Mouse (Mus musculus): ENCODE measurements around the gene Snx29.
A peak's percentile ranks its signal among the peaks of the same experiment; 100 is the strongest.

Snx29 gene

DNA sequence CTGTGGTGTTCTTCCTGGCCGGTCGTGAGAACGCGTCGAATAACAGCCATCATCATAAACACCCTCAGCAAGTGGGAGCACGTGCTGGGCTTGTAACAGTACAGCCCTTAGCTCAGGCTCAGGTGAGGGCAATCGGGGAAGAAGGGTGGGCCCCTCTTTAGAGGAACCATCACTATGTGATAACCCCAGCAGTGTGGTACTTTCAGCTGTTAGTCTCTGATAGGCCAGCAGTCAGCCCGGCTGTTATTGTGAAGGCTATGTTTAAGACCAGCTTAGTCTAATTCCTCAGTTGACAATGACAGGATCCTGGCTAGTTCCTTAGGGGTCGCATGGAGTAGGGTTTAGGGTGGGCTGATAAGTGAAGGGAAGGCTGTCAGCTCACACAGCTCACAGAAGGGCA is 362.6 kb downstream of the Snx29 start:
- no peak for DNase-seq (ENCODE audit: low read depth, low spot score)

DNA sequence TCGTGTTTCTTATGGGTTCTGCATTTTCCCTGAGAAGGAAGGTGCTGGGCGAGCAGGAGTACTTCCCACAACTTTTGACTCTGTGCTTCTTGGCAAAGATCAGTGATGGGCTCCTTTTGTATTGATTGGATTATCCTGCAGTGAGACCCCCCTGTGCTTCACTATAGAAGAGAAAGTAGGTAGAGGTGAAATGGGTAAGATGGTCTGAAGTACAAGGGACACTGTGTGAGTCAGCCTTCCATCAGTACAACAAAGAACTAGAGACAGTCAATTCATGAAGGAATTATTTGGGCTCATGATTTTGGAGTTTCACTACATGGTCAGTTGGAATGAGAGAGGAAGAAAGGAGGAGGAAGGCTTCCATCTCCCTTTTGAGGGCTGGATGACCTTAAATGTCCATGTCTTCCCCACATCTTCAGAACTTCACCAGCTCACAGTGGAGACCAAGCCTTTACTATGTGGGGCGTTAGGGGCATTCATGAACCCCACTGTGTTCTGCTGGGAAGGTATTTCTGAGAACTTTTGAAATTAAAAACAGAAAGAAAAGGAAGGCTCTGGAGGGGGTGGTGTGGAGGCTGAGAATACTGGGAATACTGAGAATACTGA is 363.1 kb downstream of the Snx29 start:
- DNase-seq (ENCODE audit: low read depth, low spot score), result no peak

DNA sequence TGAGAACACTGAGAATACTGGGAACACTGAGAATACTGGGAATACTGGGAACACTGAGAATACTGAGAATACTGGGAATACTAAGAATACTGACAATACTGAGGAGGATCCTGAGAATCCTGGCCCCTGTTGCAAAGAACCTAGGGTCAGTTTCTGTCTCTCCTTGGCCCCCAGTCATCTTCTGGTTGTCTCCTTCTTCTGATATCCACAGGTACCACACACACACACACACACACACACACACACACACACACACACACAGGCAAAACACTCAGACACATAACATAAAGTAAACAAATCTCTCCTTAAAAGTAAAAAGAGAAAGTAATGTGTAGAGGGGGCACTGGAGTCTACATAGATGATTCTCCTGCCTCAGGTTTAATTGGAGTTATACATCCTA is 365.1 kb downstream of the Snx29 start:
- no peak for DNase-seq (ENCODE audit: low read depth, low spot score)

DNA sequence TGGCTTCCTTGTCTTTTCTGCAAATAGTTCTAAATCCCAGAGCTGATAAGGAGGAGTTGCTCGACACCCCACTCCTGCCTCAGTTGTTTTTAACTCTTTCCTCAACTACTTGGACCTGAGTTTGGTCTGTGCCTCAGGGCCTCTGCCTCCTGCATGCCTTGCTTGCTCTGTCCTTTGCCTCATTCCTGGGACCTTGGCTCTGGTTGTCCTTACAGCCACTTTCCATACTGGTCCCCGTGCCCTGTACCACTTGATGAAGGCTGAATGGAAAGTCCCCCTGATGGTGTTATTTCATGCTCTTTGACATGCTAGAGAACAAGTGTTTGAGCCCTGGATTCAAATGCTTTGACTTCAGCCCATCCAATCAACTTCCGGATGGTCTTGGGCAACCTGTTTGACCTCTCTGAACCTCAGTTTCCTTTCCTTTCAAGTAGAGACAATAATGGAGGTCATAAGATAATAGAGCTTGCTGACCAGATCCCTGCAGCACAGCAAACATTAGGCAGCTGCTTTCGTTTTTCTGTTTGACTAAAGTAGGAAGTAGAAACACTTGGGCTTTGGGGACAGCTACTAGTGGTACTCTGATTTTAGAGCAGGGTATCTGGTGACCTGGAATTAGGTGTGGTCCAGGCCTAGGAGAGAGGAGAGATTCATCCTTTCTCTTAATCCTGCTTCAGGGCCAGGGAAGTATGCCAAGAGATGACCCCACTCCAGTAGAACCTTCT is 365.7 kb downstream of the Snx29 start:
- DNase-seq (ENCODE audit: low read depth, low spot score), result no peak

DNA sequence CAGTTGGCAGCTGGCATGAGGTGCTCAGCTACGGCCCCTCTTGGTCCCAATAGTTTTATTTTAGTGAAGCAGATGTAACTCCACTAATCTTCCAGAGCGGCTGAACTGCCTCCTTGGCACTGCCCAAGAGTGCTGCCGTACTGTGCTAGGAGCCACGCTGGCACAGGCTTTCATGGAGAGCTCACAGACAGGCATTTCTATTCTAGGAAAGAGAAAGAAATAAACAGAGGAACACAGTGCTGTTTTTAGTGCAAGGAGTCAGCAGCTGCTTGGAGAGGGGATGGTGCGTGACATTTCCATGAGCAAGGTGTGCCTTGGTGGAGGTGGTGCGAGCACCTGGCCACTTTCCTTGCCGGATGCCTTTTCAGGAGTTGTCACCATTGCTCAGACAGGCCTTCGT is 367.4 kb downstream of the Snx29 start:
- no peak for DNase-seq (ENCODE audit: low read depth, low spot score)

DNA sequence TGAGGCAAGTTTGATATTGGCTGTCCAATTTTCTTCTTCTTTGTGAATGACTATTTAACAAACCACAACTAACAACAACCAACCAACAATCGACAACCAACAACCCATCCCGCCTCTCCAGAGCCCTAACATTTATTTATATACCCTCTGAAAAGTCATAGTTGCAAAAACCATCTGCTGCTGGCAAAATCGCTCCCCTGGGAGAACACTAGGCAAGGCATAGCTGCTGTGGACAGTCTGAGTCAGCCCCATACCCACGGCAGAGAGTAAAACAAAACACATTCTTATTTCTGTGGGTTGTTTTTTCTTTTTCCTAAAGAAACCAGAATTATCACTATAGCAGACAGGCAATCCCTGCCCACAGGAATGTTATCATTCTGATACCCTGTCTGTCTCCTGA is 368.0 kb downstream of the Snx29 start:
- DNase-seq (ENCODE audit: low read depth, low spot score), result no peak

DNA sequence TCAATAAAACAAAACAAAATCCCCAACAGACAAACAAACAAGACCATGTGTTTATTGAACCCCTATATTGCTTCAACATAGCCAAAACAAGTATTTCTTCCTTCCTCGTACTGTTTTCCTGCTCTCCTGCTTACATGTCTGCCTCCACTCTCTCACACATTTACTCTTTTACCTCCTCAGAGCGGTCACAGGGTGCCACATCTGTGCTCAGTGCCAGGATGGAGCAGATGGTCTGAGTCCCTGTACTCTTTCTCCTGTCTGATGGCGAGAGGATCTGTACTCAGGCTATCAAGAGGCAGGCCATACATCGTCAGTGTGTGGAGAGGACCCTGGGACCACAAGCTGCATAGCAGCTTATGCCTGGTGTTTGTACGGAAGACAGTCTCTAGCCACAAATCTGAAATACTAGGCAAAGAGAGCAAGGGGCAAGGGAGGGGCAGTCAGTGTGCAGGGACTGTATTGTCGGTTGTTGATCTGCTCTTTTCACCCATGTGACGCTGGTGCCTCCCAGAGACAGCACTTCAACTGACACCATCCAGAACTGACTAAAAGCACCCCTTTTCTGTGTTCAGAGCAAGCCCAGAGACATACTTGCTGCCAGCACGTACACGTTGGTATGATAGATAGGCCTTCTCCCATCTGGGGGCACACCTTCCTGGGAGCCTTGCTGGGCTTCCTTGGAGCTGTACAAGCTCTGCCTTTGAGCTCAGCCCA is 368.9 kb downstream of the Snx29 start:
- DNase-seq (ENCODE audit: low read depth, low spot score), result no peak

DNA sequence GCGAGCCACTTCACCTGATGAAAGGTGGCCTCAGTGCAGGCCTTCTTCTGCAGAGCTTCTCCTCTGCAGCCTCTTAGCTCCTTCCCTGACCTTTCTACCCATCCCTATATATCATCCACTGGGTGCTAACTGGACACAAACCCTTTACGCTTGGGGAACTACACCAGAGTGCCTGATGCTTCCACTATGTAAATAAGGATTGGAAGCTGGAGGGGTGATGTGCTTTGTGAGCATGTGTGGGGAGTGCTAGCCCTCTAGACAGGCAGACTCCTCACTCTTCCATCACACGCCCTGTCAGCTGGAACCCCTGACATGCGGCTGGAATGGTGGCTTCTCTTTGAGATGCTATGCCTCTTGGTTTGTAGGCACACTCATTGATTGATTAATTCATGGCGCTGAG is 370.0 kb downstream of the Snx29 start:
- DNase-seq (ENCODE audit: low read depth, low spot score), result no peak

DNA sequence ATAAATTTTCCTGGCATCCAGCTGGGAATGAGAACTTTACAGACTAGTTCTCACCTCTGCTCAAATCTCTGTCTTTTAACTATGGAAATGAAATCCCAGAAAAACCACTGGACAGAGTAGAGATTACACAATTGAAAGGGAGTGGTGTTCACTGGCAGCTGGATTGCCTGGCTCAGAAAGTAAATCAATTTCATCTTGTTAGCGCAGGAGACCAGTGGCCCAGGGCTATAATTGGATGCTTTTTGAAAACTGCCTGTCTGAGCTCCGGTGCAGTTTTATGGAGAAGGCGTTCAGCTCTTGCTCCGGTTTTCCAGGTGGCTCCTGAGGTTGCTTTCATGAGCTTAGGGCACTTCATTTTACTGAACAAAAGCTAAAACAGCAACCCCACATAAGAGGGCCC is 371.7 kb downstream of the Snx29 start:
- DNase-seq (ENCODE audit: low read depth, low spot score), result no peak

DNA sequence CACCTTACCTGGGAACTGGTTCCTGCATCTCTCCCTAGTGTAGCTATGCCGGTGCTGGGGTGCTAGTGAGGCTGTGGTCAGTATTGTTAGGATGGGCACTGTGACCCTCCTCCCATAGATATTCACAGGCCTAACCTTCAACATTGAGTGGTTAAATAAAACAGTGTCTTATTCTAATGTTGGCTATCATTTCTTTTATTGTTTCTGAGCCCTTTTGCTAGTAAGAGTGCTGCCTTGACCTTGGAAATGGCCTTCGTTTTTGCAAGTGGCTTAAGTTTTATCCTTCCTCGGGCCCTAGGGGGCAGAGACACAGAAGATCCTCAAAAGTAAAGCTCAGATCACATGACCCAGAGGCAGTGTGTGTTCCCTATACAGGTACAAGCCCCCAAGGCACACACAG is 374.1 kb downstream of the Snx29 start:
- DNase-seq (ENCODE audit: low read depth, low spot score), result no peak

DNA sequence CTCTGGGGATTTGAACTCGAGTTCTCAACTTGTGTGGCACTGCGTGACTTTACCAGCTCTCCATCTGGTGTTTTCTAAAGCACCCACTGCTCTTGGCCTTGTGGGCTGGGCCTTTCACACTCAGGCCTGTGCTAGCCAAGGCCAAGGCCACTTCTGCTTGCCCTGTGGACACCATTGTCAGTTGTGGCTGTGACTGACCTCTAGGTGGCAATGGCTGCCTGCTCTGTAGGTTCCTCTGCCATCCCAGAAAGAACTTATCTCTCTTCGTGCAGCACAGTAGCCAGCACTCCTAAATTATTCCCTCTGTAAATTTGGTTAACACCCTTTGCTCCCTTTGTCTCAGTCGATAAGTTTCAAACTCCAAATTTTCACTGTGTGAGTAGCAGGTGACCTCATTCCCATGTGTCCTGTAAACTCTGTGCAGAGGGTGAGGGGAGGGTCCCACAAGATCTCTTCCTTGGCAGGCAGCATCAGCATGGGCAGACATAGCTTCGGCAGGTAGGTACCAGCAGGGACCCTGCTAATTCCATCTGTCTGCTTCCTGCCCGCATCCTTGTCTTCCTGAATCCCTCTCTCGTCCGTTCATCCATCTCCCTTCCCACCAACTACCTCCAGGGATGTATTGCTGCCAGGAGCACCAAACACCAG is 375.1 kb downstream of the Snx29 start:
- peak; percentile 37 for DNase-seq (ENCODE audit: low read depth, low spot score)

DNA sequence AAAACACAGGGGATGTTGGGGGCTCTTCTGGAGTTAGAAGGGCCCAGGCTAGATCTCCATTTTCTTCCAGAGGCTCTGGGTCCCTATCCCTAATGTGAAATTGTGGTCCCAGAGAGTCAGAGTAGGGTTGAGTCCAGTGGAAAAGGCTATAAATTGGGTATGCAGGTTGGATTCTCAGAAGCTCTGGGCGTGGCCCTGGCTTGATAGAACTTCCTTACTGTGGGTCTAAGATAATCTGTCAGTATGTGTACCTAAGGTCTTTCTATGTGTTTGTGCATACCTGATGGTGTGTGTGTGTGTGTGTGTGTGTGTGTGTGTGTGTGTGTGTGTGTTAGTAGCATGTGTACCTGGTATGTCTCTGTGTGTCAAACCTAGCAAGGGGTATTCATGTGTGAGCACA is 378.9 kb downstream of the Snx29 start:
- DNase-seq (ENCODE audit: low read depth, low spot score), result no peak

DNA sequence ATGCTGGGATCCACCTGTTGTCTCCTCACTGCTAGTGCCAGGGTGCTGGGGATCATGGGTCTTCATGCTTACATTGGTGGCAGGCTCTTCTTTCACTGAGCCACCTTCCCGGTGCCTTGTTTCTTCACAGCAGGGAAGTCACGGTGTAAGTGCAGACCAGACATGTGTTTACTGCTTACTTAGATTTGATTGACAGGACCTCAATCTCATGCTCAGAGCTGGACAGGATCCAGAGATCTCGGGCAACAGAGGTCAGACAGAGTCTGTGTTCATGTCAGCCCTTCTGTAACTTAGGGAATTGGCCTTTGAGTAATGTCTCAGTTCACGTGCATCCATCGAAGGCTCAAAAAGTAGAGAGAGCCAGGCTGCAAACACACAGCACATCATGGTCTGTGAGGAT is 381.4 kb downstream of the Snx29 start:
- no peak for DNase-seq (ENCODE audit: low read depth, low spot score)

DNA sequence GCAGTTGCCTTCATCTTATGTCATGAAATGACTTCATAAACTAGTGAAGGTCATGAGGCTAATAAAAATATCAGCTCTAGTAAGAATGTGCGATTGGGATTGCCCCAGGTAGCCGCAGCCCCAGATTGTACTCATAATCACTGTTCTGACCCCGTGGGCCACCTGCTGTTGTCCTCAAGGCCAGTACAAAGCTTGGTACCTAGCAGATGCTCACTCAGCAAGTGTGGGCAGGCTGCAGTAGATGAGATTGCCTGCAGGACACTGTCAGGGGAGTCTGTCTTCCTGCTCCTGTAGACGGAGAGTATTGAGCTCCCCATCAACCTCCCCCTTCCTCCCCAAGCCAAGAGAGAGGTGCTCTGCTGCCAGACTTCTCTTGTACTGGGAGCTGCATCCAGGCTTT is 382.7 kb downstream of the Snx29 start:
- no peak for DNase-seq (ENCODE audit: low read depth, low spot score)

DNA sequence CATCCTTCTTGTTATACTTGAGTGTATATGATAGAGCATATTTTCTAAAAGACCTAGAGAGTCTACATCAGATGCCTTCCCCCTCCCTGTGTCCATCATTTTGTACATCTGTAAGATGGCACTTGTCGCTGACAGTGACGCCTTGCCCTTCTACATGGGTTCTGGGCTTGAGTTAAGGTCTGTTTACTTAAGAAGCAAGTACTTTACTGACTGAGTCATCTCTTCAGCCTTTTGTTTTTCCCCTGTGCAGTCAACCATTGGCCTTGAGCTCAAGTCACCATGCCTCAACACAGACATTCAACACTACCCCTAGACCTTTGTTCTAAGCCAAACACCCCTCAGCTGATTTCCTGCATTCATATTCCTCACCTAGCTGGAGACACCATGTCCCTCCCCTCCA is 385.4 kb downstream of the Snx29 start:
- DNase-seq (ENCODE audit: low read depth, low spot score), result no peak

DNA sequence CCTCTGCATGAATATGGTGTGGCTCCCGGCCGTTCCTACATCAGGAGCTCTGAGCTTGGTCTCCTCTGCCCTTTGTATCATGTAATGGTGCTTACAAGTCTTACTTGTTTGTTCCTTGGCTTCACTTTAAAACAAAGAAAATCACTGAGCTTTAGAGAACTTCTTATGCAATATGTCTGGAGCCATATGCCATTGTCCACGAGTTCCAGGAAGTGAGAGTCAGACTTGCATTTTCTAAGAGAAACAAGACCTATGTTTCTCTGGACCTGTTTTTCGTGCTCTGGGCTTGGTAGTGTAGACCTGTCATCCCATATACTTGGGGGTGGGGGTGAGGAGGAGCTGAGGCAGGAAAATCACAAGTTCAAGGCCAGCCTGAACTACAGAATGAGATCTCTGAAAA is 386.7 kb downstream of the Snx29 start:
- no peak for DNase-seq (ENCODE audit: low read depth, low spot score)

DNA sequence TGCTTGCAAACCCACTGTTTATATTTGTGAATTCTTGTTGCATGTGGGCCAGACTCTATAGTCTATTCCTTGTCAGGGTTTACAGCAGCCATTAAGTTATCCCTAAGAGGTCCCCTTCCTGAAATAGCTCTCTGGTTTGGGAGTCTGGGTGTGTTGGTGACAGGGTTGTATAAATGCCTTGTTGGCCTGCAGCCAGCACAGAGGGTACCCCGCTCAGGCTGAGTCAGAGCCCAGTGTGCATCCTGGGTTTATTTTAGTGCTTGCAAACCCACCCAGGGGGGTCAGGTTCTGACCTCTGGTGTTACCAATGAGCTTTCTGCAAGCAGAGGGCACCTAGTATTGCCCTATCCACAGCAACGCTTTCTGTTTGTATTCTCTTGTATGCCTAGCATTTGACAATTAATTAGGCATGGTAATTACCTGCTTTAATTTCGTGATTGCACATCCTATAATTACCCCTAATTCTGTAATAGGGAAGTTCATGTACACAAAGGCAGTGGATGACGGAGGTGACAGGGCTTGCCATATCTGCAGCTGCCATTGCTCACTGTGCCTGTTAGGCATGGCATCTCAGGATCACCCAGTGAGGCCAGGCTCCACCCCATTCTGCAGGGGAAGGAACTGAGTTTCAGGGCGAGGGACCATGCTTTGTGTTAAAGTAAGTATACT is 387.4 kb downstream of the Snx29 start:
- DNase-seq (ENCODE audit: low read depth, low spot score), result no peak

DNA sequence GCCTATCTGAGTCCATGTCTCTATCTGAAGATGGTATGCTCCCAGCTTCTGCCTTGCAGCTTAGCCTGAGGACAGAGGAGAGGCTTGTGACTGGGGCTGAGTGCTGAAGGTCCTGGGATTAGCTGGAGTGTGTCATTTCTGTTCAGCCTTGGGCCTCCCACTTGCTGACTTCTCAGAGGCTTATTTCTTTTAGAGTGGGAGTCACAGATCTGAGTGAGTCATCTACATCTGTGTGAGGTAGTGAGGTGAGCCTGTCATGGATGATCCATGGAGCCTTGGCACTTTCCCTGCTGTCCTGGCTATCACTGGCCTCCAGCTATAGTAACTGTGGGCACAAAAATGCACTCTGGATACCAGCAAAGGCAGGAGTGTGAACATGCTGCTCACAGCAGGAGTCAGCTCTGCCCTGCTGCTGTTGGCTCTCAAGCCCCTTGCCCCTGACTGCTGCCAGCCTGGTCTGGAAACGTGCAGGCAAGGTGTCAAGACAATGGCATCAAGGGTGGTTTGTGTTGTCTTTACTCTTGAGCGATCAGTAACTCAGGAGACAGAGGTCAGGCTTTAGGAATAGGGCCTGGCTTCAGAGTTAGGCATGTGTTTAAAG is 390.7 kb downstream of the Snx29 start:
- DNase-seq (ENCODE audit: low read depth, low spot score), result no peak

DNA sequence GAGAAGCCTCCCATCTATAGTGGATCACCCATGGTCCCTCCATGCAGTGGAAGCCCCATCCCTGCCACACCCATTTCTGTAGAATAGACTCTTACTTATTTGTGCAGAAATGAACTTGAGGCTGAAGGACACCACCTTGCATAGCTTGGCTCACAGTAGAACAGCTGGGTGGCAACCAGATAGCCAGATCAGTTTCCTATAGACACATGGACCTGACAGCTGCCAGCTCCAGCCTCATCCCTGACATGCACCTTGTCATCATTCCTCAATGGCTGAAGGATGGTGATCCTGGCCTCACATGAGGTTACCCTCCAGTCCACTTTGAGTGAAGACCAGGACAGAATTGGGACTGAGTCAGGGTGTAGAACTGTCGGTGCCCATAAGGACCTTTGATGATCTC is 394.2 kb downstream of the Snx29 start:
- no peak for DNase-seq (ENCODE audit: low read depth, low spot score)

DNA sequence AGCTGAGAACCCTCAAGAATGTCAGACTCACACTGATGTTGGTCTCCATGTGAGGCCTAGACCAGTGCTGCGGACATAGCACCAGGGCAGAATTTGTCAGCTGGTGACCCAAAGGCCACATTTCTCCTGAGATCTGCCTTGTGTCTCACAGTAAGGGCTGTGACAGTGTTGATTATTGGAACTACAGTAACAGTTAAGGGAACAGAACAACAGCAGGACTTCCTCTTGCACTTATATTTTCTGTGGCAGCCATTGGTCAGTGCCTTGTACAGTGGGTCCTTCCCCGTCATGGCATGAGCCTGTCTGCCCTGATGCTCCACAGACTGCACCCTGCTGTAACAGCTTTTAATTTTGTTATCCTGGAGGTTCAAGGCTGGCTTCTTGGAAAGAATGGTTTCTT is 403.2 kb downstream of the Snx29 start:
- DNase-seq (ENCODE audit: low read depth, low spot score), result no peak

DNA sequence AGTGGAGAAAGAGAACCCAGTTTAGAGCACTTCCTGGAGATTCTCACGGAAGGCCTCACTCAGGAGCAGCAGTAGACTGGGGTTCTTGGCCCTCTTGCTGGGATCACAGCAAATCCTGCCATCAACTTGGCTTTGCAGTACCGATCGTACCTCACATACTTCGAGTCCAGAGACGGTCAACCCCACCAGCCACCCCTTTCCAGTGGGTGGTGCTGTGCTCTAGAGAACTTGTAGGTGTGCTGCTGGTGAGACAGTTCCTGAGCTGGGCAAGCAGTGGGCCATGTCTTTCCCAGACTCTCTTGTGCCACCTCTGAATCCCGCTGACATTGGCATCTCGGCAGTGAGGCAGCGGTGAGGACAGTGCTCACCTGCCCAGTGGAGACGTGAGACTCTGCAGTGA is 404.6 kb downstream of the Snx29 start:
- DNase-seq (ENCODE audit: low read depth, low spot score), result no peak

DNA sequence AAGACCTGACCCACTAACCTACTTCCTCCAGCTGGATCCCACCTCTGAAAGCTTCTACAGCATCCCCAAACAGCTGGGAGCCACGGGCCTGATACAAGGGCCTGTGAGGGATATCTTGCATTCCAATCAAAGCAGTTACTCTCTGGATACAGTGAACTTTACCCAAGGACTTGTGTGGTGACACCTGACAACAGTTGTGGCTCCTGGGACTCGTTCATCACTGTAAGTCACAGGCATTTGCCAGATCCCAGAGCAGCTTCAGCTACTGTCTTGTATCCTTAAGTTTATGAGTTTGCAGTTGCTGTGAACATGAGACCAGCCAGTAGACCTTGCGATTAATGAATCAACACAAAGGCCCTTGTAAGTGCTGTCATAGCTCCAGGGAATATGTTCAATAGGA is 405.4 kb downstream of the Snx29 start:
- no peak for DNase-seq (ENCODE audit: low read depth, low spot score)
